Mouse (Mus musculus) kidney, adult 2 months (tissue): ENCODE results near the gene Fancm.

ENCODE experiments used
- CTCF ChIP-seq: fragments of 200-500 bp; conservative IDR thresholded peaks from 2 replicates; pipeline ENCODE4 v1.5.1; 2011; ENCODE audit warnings: low read depth, mild to moderate bottlenecking, control low read depth, low read length, moderate library complexity, mixed read lengths; ENCODE audit not compliant: insufficient read depth, insufficient read length
- POLR2A ChIP-seq: fragments of 200-500 bp; IDR thresholded peaks from one replicate; pipeline ENCODE4 v1.6.1; 2011; ENCODE audit warnings: low read depth, low read length, control low read depth

DNA sequence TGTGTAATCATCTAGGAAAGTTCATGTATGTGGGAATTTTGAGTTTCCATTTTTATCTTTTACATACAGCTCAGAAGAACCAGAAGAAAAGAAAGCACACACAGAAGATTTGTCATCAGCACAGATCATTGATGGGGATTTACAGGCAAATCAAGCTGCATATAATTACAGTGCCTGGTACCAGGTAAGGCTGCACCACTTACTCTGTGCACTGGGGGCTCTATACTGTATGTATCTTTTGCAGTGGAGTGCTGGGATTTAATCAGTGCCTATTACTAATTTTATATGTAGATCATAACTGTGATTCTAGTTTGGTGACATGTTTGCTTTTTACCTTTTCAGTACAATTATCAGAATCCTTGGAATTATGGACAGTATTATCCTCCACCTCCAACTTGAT, 14.3 kb upstream of the Fancm start:
- TF ChIP-seq POLR2A: no peak
- TF ChIP-seq CTCF: no peak
